Mouse (Mus musculus) cortical plate, adult 2 months (tissue): Measurements from ENCODE around the gene Clptm1.

ENCODE experiments used
- CTCF ChIP-seq: fragments of 200-500 bp; IDR thresholded peaks from 2 replicates; pipeline ENCODE4 v1.5.1; 2011; ENCODE audit warnings: mild to moderate bottlenecking, control low read depth, low read length; ENCODE audit not compliant: insufficient read depth; ENCODE audit errors: extremely low read depth
- POLR2A ChIP-seq: fragments of 200-500 bp; IDR thresholded peaks from 2 replicates; pipeline ENCODE4 v1.6.1; 2011; ENCODE audit warnings: mild to moderate bottlenecking, low read length, control low read depth; ENCODE audit not compliant: insufficient read depth; ENCODE audit errors: extremely low read depth

DNA sequence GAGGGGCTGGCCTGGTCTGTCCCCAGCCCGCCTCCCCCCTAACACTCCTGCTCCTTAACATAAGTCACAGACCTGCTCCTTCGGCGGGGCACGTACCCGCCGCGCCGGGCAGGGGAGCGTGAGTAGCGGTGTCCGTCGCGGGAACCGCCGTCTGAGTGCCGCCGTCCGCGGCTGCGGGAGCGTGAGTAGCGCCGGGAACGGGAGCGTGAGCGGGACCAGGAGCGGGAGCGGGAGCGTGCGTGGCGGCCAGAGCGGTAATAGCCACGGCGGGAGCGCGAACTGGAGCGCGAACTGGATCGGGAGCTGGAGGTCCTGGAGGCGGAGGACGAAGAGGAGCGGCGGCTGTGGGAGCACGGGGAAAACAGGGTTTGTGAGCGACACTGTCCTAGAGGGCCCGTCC lies 78.6 kb downstream of the Clptm1 start:
- TF ChIP-seq CTCF (no peak), POLR2A (no peak)
